Mouse (Mus musculus): ENCODE measurements at regions not wholly inside any gene's neighbourhood (a gene's known extent, or its start where the extent isn't known, plus 50 kb on each side); places are given as distances from the start of the nearest gene placed in this dataset.

DNA sequence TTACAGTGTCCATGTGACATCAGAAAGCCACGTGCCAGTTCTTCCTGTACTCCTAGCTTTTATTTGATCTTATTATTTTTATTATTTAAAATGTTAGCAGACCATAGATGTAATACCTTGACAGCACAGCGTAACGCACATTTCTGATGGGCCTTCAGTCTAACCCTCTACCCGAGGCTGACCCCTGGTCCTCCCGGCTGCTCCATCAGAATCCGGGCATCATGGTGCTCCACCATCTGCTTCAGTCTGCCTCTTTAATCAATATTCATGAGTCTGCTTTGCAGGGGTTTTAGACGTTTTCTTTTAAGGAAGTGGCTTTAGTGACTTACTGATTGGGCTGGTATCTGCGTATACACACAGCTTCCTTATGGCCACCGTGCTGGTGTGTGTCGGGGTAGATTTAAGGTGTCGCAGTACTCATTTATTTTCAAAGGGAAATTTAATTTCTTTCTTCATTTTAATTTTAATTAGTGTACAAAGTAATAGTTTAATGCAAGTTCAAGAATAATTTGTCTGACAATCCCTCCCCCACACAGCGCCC is 265.2 kb upstream of the Sox2 start:
- no peak for DNase-seq (ENCODE audit: low read depth, low spot score)

DNA sequence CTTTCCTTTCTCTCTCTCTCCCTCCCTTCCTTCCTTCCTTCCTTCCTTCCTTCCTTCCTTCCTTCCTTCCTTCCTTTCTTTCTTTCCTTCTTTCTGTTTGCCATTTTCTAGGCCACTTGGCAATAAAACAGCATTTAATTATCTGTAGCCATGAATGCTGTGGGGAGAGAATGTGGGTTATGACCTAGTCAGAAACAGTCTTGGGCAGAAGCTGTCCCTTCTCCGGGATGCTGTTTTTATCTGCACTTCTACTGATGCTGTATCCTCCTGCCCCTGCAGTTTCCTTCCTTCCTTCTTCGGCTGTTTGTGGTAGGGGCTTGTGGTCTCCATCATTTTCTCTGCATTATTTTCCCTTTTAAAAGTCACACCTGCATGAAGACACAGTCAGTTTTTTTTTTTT is 272.3 kb upstream of the Sox2 start:
- no peak for DNase-seq (ENCODE audit: low read depth, low spot score)

DNA sequence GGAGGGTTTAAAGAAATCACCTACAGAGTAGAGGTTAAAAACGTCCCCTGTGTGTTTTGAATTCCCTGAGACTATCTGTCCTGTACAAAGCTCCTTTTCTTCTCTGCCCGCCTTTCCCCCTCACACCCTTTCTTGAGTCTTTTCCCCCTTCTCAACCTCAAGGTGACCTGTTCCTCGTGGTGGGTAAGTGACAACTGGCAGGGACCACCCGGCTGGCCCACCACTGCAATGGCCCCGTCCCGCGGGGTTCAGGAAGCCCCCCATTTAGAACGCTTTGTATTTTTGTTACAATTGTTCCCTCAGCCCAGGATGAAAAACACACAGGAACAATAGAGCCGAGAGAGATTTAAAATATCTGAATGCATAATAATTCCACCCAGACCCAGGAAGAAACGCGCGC is 272.9 kb upstream of the Sox2 start:
- no peak for DNase-seq (ENCODE audit: low read depth, low spot score)

DNA sequence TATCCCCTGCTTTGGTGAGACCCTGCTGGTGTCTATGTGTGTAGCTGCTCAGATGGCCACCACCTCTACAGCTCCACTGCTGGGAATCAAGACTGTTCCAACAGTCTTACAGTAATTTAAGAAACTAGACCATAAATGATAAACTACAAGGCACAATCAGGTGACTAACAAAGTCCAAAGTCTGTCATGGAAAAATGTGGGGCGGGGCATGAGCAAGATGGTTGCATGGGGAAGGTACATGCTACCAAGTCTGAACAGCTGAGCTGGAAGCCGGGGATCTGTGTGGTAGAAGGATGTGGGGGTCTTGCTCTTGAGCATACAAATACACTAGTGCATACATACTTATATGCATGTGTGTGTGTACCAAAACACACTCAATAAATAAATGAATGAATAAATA is 278.8 kb upstream of the Sox2 start:
- DNase-seq (ENCODE audit: low read depth, low spot score): no peak

DNA sequence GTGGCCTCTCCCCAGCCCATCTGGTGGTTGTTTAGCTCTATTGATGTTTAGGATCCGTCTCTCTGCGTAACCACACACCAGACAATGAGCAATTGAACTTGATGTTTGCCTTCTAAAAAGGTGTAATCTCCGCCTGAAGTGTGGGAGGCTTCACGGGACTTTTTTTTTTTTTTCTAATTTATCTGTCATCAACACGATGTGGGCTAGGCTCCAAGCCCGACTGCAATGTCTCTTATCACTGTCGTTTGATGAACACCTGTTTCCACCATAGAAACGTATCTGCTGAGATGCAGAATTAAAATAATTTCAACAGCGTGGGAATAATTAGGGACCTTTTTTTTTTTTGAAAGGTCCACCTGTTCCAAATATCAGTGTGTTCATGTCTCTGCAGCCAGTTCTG is 257.0 kb upstream of the Dnajc19 start:
- no peak for DNase-seq (ENCODE audit: low read depth, low spot score)

DNA sequence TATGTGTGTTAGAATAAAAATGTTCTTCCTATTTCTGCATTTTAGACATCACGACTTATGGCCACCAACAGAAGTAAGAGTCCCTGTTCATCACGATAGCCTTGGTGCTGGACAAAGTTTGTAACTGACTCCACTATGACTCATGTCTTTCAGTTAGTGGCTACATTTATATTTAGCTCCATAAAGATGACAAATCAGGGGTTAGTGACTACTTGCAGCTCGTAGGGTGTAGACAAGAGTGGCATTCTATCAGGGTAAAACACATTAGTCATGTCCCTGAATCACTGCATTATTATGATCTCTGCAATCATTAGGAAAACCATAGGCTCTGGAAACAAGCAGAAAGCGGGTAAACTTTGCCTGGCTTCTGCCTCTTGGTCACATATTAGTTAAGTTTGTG is 252.4 kb upstream of the Dnajc19 start:
- DNase-seq (ENCODE audit: low read depth, low spot score): no peak

DNA sequence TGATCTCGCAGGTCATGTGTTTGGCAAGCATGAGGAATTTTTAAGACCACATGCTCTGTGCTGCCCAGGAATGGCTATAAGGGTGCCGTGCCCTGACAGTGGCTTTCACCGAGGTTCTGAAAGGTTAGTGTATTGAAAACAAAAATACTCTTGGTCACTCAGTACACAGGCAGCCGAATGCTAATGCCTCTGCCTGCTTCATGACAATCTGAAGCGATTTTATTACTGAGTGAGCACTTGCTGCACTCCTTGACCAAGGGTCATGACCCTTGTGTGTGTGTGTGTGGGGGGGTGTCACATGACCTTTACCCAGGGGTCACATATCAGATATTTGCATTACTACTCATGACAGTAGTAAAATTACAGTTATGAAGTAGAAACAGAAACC is 250.8 kb upstream of the Dnajc19 start:
- DNase-seq (ENCODE audit: low read depth, low spot score): no peak

- DNase-seq (ENCODE audit: low read depth, low spot score): no peak
Observed at GRCm38 (mm10) chr3:34330970-34331888, 250.1 kb upstream of the Dnajc19 start.

GRCm38 (mm10) chr3:34328865-34329264 is 247.7 kb upstream of the Dnajc19 start:
- DNase-seq (ENCODE audit: low read depth, low spot score): no peak

DNA sequence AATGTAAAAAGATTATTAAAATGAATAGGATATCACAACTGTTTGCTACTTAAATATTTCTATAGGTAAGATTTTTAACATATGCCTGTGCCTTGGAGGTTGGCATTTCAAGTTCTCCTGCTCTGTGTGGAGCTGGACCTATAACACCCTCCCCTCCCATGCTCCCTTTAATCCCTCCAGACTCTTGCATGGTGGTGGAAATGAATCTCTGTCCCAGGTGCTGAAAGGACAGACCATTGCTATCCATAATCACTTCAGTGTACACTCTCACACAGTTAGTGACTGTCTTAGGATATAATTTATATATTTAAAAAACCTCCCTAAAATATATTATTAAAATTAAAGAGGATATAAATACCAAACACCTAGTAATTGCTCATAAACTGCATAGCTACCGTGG is 244.5 kb upstream of the Dnajc19 start:
- DNase-seq (ENCODE audit: low read depth, low spot score): no peak

GRCm38 (mm10) chr3:34322527-34323210 is 241.5 kb upstream of the Dnajc19 start:
- no peak for DNase-seq (ENCODE audit: low read depth, low spot score)

DNA sequence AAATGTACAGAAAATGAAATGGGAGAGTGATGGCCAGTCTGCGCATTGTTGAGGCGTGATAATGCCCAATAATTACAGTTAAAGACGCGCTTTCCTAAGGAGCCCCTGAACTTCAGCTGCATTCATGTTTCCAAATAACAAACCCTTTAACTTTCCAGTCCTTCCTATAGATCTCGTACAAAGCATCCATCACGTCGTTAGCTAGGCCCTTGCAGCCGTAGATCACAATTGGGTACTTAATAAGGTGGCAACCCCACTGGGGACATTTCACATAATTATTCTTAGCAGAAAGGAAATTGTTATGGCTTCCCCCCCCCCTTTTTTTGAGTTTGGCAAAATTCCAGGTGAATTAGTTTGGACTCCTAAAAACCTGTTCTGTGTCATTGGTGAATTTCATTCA is 233.7 kb upstream of the Dnajc19 start:
- no peak for DNase-seq (ENCODE audit: low read depth, low spot score)

- no peak for DNase-seq (ENCODE audit: low read depth, low spot score)
Observed at GRCm38 (mm10) chr3:34314393-34314792, 233.3 kb upstream of the Dnajc19 start.

DNA sequence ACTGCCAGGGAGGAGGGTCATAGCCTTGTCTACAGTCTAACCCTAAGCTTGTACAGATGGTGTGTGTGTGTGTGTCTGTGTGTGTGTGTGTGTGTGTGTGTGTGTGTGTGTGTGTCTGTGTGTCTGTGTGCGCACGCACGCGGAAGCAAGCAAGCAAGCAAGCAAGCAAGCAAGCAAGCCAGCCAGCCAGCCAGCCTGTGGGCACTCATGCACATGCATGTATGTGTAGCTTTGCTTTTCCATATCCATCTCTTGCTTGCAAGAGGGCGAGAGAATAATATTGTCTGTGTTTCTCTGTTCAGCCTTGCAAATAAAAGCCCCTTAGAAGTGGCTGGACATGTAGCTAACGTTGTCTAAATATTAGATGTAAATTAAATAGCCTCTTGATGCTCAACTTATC is 230.8 kb upstream of the Dnajc19 start:
- DNase-seq (ENCODE audit: low read depth, low spot score): no peak

DNA sequence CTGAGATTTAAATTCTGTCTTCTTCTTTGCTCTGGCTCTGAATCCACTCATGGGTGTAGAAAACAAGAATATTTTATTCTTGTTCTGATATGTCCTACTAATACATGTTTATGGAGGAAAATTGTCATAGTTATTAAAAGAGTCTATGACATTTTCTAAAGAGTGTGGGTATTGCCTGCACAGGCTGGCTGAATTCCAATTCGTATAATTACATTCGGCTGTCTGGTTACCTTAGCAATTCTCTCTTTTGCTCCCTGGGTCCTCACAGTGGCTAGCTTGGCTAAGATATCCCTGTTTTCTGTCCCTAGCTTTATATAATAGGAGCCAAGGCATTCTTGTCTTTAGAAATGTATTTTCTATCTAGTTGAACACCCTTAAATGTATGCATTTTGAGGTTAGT is 218.5 kb upstream of the Dnajc19 start:
- no peak for DNase-seq (ENCODE audit: low read depth, low spot score)

- no peak for DNase-seq (ENCODE audit: low read depth, low spot score)
Observed at GRCm38 (mm10) chr3:34287836-34288235, 206.7 kb upstream of the Dnajc19 start.

GRCm38 (mm10) chr3:34270154-34270553 is 189.0 kb upstream of the Dnajc19 start:
- DNase-seq (ENCODE audit: low read depth, low spot score): no peak

DNA sequence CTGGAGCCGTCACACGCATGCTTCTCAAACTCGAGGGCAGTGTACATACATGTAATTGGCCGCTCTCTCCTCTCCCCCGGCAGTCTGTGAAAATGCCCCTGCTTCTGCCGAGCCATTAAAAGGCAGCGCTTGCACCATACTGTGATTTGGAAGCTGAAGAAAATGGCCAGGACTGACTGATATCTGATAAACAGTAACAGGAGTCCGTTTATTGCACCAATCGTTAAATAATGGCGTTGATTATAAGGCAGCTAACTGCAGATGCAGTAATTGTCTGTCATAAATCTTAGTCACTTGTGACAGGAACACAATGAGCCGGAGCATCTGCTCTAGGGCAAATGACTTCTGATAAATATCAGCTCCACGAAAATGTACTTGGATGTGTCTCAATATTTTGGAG is 185.3 kb upstream of the Dnajc19 start:
- no peak for DNase-seq (ENCODE audit: low read depth, low spot score)

GRCm38 (mm10) chr3:34264811-34265210 is 183.7 kb upstream of the Dnajc19 start:
- DNase-seq (ENCODE audit: low read depth, low spot score): no peak

- DNase-seq (ENCODE audit: low read depth, low spot score): no peak
Observed at GRCm38 (mm10) chr3:34252730-34253337, 171.7 kb upstream of the Dnajc19 start.

DNA sequence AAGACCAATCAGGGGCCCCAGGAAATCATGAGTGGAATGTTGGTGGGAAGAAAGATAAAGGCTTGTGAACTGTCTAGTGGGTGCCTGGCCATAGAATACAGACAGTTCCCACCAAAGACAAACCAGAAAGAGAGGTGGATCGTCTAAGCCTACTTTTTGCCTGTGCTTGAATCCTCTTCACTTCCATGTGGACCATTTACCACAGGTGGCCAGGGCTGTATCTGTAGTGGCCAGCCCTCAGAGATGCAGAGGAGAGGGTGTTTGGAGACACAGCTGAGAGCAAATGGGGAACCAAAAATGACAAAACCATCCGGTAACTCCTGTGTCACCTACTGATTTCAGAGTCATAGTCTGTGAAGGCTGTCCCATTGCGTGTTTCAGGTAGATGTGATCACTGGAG is 161.0 kb upstream of the Dnajc19 start:
- DNase-seq (ENCODE audit: low read depth, low spot score): no peak

- no peak for DNase-seq (ENCODE audit: low read depth, low spot score)
Observed at GRCm38 (mm10) chr3:34239978-34240377, 158.9 kb upstream of the Dnajc19 start.

All from skeletal muscle tissue, adult 2 months (tissue).